Mouse (Mus musculus): ENCODE measurements around the gene Tmcc2. TPM values are rescaled to one million over a fixed set of nuclear protein-coding genes. Genes with fewer than 3 reads are reported as not detected.

Gene Tmcc2
- polyA plus RNA-seq, 1 experiment from 2014 or later: 17.7 TPM

- H3K9me3 ChIP-seq: no peaks in the 10 kb centered on the region
- no peak overlapping the region for H3K9ac ChIP-seq (replicated peaks)
- no peaks in the 10 kb centered on the region for H3K27me3 ChIP-seq
- no peak overlapping the region for H3K27ac ChIP-seq
- H3K4me2 ChIP-seq: no peak overlapping the region
- peaks cover 38% of the 10 kb centered on the region for H3K4me1 ChIP-seq (replicated peaks)
- ATAC-seq (ENCODE audit: insufficient number of reproducible peaks, insufficient read depth, low FRiP score, low TSS enrichment, low read depth): no peak
- no peaks in the 10 kb centered on the region for H3K36me3 ChIP-seq
- 78% methylated on average over 12 of the region's 12 CpGs for WGBS
- H3K4me3 ChIP-seq (replicated peaks): no peak overlapping the region
Observed at GRCm38 (mm10) chr1:132335378-132335965, 55.6 kb downstream of the Tmcc2 start.

GRCm38 (mm10) chr1:132334178-132334801 is 56.8 kb downstream of the Tmcc2 start:
- H3K27me3 ChIP-seq: no peaks in the 10 kb centered on the region
- H3K27ac ChIP-seq: peak overlapping the region; percentile 78
- no peaks in the 10 kb centered on the region for H3K36me3 ChIP-seq
- H3K4me2 ChIP-seq: no peak overlapping the region
- H3K4me3 ChIP-seq (replicated peaks): no peak overlapping the region
- H3K4me1 ChIP-seq (replicated peaks): peaks cover 38% of the 10 kb centered on the region
- 26% methylated on average over 6 of the region's 6 CpGs for WGBS
- H3K9me3 ChIP-seq: no peaks in the 10 kb centered on the region
- no peak for ATAC-seq (ENCODE audit: insufficient number of reproducible peaks, insufficient read depth, low FRiP score, low TSS enrichment, low read depth)
- no peak overlapping the region for H3K9ac ChIP-seq (replicated peaks)

- H3K27me3 ChIP-seq: no peaks in the 10 kb centered on the region
- no peak overlapping the region for H3K9ac ChIP-seq (replicated peaks)
- peak; percentile 71 for ATAC-seq (ENCODE audit: insufficient number of reproducible peaks, insufficient read depth, low FRiP score, low TSS enrichment, low read depth)
Observed at GRCm38 (mm10) chr1:132333675-132334141, 57.4 kb downstream of the Tmcc2 start.

GRCm38 (mm10) chr1:132333201-132333600 is 57.9 kb downstream of the Tmcc2 start:
- Histone ChIP-seq H3K4me3 (replicated peaks) (no peak overlapping the region), H3K9ac (replicated peaks) (no peak overlapping the region), H3K4me1 (replicated peaks) (peaks cover 38% of the 10 kb centered on the region), H3K9me3 (no peaks in the 10 kb centered on the region), H3K36me3 (no peaks in the 10 kb centered on the region), H3K27ac (peak overlapping the region; percentile 78; the same call in 1 of the 2 replicates), H3K27me3 (no peaks in the 10 kb centered on the region), H3K4me2 (0 out of 2 replicates have a peak overlapping the region, but pooled peaks have one; percentile 9)
- no peak for ATAC-seq (ENCODE audit: insufficient number of reproducible peaks, insufficient read depth, low FRiP score, low TSS enrichment, low read depth)
- WGBS: 3% methylated on average over 2 of the region's 2 CpGs

More at GRCm38 (mm10) chr1:132333675-132334141, 57.4 kb downstream of the Tmcc2 start:
- H3K9me3 ChIP-seq: no peaks in the 10 kb centered on the region
- H3K4me3 ChIP-seq (replicated peaks): no peak overlapping the region
- H3K27ac ChIP-seq: peak overlapping the region; percentile 78
- peaks cover 38% of the 10 kb centered on the region for H3K4me1 ChIP-seq (replicated peaks)
- no peaks in the 10 kb centered on the region for H3K36me3 ChIP-seq
- 0 out of 2 replicates have a peak overlapping the region, but pooled peaks have one; percentile 9 for H3K4me2 ChIP-seq
- 0% methylated on average over 4 of the region's 4 CpGs for WGBS

GRCm38 (mm10) chr1:132331283-132331682 is 59.8 kb downstream of the Tmcc2 start:
- no peak for ATAC-seq (ENCODE audit: insufficient number of reproducible peaks, insufficient read depth, low FRiP score, low TSS enrichment, low read depth)
- 82% methylated on average over 17 of the region's 17 CpGs for WGBS
- no peak overlapping the region for H3K4me2 ChIP-seq
- no peaks in the 10 kb centered on the region for H3K36me3 ChIP-seq
- no peak overlapping the region for H3K27ac ChIP-seq
- peaks cover 44% of the 10 kb centered on the region for H3K4me1 ChIP-seq (replicated peaks)
- no peak overlapping the region for H3K9ac ChIP-seq (replicated peaks)
- H3K27me3 ChIP-seq: no peaks in the 10 kb centered on the region
- H3K9me3 ChIP-seq: no peaks in the 10 kb centered on the region
- no peak overlapping the region for H3K4me3 ChIP-seq (replicated peaks)

GRCm38 (mm10) chr1:132330397-132330796 is 60.7 kb downstream of the Tmcc2 start:
- Histone ChIP-seq H3K4me2 (no peak overlapping the region), H3K27ac (no peak overlapping the region), H3K9ac (replicated peaks) (no peak overlapping the region), H3K9me3 (no peaks in the 10 kb centered on the region), H3K36me3 (no peaks in the 10 kb centered on the region), H3K4me3 (replicated peaks) (no peak overlapping the region), H3K27me3 (no peaks in the 10 kb centered on the region), H3K4me1 (replicated peaks) (peaks cover 39% of the 10 kb centered on the region)
- ATAC-seq (ENCODE audit: insufficient number of reproducible peaks, insufficient read depth, low FRiP score, low TSS enrichment, low read depth): no peak
- WGBS: 85% methylated on average over 15 of the region's 15 CpGs

GRCm38 (mm10) chr1:132329656-132330055 is 61.4 kb downstream of the Tmcc2 start:
- Histone ChIP-seq H3K9me3 (no peaks in the 10 kb centered on the region), H3K27ac (no peak overlapping the region), H3K4me2 (no peak overlapping the region), H3K27me3 (0 out of 2 replicates have a peak, but pooled peaks cover 2% of the 10 kb centered on the region), H3K9ac (replicated peaks) (no peak overlapping the region), H3K4me1 (replicated peaks) (peaks cover 32% of the 10 kb centered on the region), H3K36me3 (no peaks in the 10 kb centered on the region), H3K4me3 (replicated peaks) (no peak overlapping the region)
- 88% methylated on average over 7 of the region's 7 CpGs for WGBS
- ATAC-seq (ENCODE audit: insufficient number of reproducible peaks, insufficient read depth, low FRiP score, low TSS enrichment, low read depth): no peak

GRCm38 (mm10) chr1:132328565-132328964 is 62.5 kb downstream of the Tmcc2 start:
- 45% methylated on average over 3 of the region's 3 CpGs for WGBS
- Histone ChIP-seq H3K9ac (replicated peaks) (no peak overlapping the region), H3K27ac (no peak overlapping the region), H3K36me3 (no peaks in the 10 kb centered on the region), H3K27me3 (0 out of 2 replicates have a peak, but pooled peaks cover 3% of the 10 kb centered on the region), H3K4me3 (replicated peaks) (no peak overlapping the region), H3K9me3 (no peaks in the 10 kb centered on the region), H3K4me1 (replicated peaks) (peaks cover 21% of the 10 kb centered on the region), H3K4me2 (no peak overlapping the region)
- no peak for ATAC-seq (ENCODE audit: insufficient number of reproducible peaks, insufficient read depth, low FRiP score, low TSS enrichment, low read depth)

GRCm38 (mm10) chr1:132327477-132327876 is 63.6 kb downstream of the Tmcc2 start:
- no peaks in the 10 kb centered on the region for H3K36me3 ChIP-seq
- H3K9me3 ChIP-seq: no peaks in the 10 kb centered on the region
- H3K4me3 ChIP-seq (replicated peaks): no peak overlapping the region
- no peak overlapping the region for H3K27ac ChIP-seq
- H3K27me3 ChIP-seq: 0 out of 2 replicates have a peak, but pooled peaks cover 3% of the 10 kb centered on the region
- peaks cover 15% of the 10 kb centered on the region for H3K4me1 ChIP-seq (replicated peaks)
- ATAC-seq (ENCODE audit: insufficient number of reproducible peaks, insufficient read depth, low FRiP score, low TSS enrichment, low read depth): no peak
- H3K4me2 ChIP-seq: no peak overlapping the region
- WGBS: 89% methylated on average over 17 of the region's 17 CpGs
- no peak overlapping the region for H3K9ac ChIP-seq (replicated peaks)

- H3K4me3 ChIP-seq (replicated peaks): no peak overlapping the region
- no peaks in the 10 kb centered on the region for H3K36me3 ChIP-seq
- peak overlapping the region; percentile 25; the same call in 1 of the 2 replicates for H3K27ac ChIP-seq
- WGBS: 43% methylated on average over 9 of the region's 9 CpGs
- H3K4me2 ChIP-seq: no peak overlapping the region
- no peaks in the 10 kb centered on the region for H3K9me3 ChIP-seq
- H3K4me1 ChIP-seq (replicated peaks): peaks cover 15% of the 10 kb centered on the region
- ATAC-seq (ENCODE audit: insufficient number of reproducible peaks, insufficient read depth, low FRiP score, low TSS enrichment, low read depth): 0 out of 2 replicates have a peak, but pooled peaks have one; percentile 48
- H3K9ac ChIP-seq (replicated peaks): no peak overlapping the region
- 0 out of 2 replicates have a peak, but pooled peaks cover 3% of the 10 kb centered on the region for H3K27me3 ChIP-seq
Observed at GRCm38 (mm10) chr1:132326777-132327176, 64.3 kb downstream of the Tmcc2 start.

- Histone ChIP-seq H3K9ac (replicated peaks) (no peak overlapping the region), H3K9me3 (no peaks in the 10 kb centered on the region), H3K4me3 (replicated peaks) (no peak overlapping the region), H3K27ac (no peak overlapping the region), H3K4me1 (replicated peaks) (peaks cover 18% of the 10 kb centered on the region), H3K27me3 (peaks cover 14% of the 10 kb centered on the region), H3K36me3 (no peaks in the 10 kb centered on the region), H3K4me2 (no peak overlapping the region; the same call in 1 of the 2 replicates)
- no peak for ATAC-seq (ENCODE audit: insufficient number of reproducible peaks, insufficient read depth, low FRiP score, low TSS enrichment, low read depth)
- 42% methylated on average over 13 of the region's 13 CpGs for WGBS
Observed at GRCm38 (mm10) chr1:132322711-132323542, 68.2 kb downstream of the Tmcc2 start.
